Mouse (Mus musculus): ENCODE measurements at regions not wholly inside any gene's neighbourhood (a gene's known extent, or its start where the extent isn't known, plus 50 kb on each side); places are given as distances from the start of the nearest gene placed in this dataset.

GRCm38 (mm10) chr1:57265012-57265760, 112.2 kb upstream of the 1700066M21Rik start:
- TF ChIP-seq CTCF (IDR thresholded peaks at IDR 0.05) (no peak), POLR2A (IDR thresholded peaks at IDR 0.05; ENCODE audit: insufficient read depth, low read depth, low read length) (no peak)

Data from heart, adult 2 months (tissue).